Mouse (Mus musculus) ovary, postnatal 14 days (tissue): ENCODE measurements around the gene Cacng7.
"Not testable (repeated sequence)": the region's sequence is repeated elsewhere in the genome, so short reads cannot be mapped to it uniquely, and the experiment has no call there.

Experiments used
- DNase-seq: peaks from one replicate; pipeline ENCODE4 v3.0.0; 2022; ENCODE audit warnings: low spot score

Gene Cacng7

DNA sequence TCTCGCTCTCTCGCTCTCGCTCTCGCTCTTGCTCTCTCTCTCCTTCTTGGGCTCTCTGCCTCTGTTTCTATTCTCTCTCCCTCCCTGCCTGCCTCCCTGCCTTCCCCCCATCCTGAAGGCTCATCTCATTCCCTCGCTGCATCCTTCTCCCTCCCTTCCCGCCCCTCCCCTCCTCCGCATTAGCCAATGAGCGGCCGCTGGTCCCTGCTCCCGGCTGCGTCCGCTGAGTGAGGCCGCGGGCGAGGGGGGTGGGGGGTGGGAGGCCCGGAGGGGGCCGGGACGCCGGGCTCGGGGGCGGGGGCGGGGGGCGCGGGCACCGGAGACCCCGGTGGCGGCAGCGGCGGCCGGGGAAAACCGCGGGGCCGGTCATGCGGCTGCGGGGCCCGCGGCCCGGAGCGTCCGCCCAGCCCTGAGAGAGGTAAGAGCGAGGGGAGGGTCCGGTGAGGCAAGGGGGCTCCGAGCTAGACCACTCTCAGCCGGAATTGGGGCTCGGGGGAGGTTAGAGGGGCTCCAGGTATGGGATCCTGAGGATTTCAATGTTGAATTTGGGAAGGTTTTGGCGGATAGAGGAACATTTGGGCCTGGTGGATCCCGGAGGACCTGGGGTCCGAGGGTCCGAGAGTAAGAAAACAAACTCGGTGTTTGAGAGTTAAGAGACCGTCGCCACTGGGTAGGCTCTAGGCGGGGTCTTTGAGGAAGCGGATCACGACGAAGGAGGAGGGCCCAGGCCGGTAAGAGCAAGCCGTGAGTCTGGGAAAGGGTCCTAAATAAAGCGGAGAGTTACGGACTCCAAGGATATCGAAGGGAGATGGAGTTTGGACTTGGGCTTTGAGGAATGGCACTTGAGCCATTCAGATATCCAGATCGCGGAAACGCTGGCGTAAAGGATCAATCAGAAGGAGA lies at the start of gene Cacng7:
Gene Cacng7, plus strand, starts transcription at position 337 of the 903 bp plus-strand sequence.
- no peak for DNase-seq

DNA sequence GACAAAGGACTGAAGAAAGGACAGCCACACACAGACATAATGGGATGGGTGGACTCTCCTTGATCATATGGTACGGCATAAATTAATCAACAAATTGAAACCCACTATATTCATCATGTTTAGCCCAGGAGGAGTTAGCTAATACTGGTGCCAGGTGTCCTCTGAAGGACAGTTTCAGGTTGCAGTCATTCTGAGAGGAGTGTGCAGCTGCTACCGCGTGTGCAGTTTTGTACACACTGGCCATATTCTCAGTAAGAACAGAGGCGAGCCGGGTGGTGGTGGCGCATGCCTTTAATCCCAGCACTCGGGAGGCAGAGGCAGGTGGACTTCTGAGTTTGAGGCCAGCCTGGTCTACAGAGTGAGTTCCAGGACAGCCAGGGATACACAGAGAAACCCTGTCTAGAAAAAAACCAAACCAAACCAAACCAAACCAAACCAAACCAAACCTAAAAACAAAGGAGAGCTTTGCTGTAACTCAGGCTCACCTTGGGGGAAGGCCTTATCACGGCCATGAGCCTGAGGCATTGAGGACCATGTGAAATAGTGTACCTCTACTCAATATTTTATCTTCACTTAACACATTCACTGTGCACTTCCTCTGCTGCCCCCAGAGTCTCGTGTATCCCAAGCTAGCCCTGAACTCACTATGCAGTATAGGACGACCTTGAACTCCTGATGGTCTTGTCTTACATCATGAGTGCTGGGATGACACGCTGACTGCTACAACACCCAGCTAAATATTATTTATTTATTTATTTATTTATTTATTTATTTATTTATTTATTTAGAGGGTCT lies 49.5 kb upstream of the Cacng7 start:
- no peak for DNase-seq

DNA sequence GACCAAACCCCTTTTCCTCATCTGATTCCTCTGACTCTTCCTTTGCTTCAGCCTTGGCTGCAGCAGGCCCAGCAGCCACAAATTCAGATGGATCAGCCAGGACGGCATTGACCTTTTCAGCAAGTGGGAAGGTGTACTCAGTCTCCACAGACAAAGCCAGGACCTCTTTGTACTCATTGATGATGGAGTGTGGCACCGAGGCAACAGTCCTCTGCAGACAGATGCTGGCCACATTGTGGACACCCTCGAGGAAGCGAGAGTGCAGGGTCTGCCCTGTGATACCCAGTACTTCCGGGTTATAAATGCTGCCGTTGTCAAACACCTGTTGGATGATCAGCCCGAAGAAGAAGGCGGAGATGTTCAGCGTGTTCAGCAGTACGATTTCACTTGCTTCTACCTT lies 48.2 kb upstream of the Cacng7 start:
- no peak for DNase-seq

DNA sequence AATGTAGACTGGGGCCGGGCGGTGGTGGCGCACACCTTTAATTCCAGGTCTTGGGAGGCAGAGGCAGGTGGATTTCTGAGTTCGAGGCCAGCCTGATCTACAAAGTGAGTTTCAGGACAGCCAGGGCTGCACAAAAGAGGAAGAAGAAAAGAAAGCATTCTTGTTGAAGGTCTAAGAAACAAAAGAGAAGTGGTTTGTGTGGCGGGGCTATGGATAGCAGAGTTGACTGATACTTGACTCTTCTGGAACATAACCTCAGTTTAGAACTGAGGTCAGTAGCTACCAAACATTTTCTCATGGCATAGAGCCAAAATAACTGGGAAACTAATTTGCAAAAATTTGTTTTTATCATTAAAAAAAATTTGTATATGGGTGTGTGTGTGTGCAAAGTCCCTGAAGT lies 46.7 kb upstream of the Cacng7 start:
- DNase-seq: no peak

DNA sequence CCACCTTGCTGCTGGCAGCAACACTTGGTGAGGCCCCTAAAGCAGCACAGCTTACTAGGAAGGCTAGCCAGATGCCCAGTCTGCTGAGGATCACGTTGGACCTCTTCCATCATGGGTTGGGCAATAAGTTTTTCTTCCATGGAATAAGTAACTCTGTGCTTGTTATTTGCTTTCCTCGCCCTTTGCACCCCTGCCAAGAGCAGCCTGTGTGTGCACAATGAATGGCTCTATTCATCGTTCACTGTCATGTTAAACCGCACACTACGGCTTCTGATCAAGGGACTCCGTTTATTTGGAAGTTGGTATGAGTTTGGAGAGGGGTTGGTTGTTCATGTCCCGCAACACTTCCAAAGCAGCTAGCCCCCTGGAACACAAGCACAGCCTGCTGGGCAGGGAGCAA lies 45.6 kb upstream of the Cacng7 start:
- DNase-seq: no peak

DNA sequence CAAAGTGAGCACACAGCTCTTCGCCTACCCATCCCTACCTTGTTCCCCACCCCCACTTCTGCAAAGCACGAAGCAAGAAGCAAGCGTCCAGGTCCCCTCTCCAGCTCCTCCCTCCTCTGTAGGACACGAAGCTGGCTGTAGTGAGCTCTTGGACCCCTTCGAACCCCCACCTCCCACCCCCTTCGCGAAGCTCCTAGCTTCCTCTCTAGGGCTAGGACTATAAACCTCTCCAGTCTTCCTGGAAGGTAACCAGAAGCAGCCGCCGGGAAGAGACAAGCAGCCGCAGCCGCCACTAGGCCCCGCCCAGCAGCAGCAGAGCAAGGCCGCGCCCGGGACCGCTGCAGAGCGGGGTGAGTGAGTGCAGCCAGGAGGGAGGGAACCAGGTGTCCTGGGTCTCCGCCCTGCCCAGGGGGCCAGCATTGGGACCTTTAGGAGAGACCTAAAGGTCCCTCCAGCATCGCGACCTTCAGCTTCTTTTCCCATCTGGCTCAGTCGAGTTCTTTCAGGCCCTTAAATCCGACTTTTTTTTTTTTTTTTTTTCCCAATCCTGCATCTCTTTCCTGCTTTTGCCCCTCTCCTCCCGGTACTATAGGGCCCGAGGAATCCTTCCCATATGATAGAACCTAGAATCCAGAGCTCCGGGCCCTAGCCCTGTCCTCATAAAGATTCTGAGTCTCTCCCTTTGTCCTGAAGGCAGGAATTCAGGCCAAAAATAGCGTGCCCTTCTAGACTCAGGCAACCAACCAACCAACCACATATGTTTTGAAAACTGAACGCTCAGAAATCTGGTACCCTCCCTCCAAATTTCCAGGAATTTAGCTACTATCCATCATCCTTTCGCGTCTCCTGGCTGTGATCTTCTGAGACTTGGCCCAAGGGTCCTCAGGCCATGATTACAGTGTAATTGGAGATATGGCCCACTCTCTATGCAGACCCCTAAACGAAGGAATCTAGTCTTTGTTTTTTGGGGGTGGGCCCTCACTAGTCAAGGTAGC lies 43.5 kb upstream of the Cacng7 start, which contains the start of the genes Myadm and Prkcg:
Gene Myadm, plus strand, starts transcription at position 105 of the 995 bp plus-strand sequence.
Gene Prkcg, plus strand, starts transcription at position 204 of the 995 bp plus-strand sequence.
- DNase-seq: peak; percentile 66

DNA sequence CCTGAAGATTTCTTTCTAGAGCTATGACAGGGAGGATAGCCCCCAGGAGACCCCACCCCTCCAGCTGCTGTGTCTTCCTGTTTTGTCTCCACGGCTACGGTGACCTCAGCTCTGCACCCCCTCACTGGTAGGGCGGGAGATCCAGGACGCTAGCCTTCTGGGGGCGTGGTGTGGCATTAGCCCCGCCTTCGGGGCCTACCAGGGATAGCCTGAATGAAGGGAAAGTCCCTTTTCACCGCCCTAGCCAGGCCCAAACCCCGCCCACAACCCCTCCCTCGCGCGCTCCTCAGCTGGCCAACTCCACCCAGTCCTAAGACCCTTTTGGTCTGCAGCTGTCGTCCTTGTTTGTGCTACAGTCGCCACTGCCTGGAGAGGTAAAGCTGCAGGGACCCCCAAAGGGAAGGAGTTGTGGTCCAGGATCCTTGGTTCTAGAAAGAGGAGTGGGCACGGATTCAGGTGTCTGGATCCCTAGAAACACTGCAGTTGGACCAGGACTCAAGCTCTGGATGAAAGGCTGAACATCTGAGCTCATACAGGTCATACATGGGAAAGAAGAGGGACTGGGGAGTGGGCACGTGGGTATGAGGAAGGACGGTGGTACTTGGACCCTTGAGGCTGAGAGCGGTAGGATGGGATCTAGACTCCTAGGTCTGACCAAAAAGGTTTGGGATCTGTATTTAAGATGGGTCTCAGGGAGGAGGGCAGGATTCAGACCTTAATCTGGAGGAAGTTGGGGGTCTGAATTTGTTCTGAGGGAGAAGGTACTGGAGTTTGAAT lies 42.3 kb upstream of the Cacng7 start:
- DNase-seq: peak; percentile 92

DNA sequence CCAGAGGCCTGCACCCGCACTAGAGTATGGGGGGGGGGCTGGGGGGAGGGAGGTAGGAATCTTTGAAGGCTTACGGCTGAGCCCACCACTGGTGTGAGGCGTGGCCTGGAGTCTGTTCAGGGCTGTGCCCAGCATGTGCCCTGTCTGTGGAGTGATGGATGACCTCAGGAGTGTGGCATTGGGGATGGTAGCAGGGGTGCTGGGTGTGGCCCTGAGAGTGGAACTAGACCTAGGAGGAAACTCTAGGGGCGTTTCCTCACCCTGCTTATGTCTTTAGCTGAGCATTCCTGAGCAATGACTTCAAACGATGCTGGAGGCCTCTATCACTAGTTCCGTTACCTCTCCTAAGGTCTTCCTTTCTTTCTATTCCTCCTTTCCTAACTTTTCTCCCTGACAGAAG lies 41.6 kb upstream of the Cacng7 start:
- no peak for DNase-seq

DNA sequence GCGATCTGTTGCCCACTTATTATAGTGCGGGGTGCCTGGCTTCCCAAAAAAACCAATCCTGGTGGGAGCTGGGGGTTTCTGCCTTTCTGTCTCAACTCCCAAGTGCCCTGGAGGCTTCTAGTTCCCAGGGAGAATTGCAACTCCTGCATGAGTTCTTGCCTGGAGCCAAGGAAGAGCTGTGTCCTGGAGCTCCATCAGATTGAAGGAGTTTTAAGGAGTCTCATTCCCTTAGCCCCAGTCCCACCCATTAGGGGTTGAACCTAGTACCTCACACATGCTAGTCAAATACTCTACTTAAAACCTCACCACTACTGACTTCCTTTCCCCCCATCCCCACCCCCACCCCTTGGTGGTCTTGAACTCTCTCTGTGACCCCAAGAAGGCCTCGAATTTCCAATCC lies 41.0 kb upstream of the Cacng7 start:
- no peak for DNase-seq

DNA sequence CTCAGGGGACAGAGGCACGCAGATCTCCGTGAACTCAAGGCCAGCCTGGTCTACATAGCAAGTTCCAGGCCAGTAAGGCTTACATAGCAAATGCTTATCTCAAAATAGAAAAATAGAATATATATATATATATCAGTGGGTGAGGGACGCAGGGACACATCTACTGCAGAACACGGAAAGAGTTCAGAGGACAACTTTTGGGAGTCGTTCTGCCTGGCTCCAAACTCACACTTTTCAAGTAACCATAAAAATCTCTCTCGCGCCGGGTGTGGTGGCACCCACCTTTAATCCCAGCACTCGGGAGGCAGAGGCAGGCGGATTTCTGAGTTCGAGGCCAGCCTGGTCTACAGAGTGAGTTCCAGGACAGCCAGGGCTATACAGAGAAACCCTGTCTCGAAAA lies 40.5 kb upstream of the Cacng7 start:
- DNase-seq: not testable (repeated sequence)

DNA sequence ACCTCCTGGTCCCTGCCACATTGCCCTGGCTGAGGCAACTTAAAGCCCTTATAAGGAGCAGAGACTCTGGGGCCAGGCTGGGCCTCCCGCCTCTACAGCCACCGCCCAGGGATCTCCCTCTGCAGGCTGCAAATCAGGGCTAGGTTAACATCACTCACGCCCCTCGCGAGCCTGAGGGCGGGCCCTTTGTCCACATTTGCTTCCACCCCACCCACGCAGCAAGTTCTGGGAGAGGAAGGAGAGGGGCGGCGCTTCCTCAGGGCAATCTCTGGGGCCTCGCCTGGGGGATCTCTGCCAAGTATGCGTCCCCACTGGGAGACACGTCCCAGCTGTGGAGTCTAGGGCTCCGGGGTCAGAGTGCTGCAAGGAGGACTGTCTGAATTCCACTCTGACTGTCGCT lies 40.0 kb upstream of the Cacng7 start:
- peak; percentile 86 for DNase-seq

DNA sequence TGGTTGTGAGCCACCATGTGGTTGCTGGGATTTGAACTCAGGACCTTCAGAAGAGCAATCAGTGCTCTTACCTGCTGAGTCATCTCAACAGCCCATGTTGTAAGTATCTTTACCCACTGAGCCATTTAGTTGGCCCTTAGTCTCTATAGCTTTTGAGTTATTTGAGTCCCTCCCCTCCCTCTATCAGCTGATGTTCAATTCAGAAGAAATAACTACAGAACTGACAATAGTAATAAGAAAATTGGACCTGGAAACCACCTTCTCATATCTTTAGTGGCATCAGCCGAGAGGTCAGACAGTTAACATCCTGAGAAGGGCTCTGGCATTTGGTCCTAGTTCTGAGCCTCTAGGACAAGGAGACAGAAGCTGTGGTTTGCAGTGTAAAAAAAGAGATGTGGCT lies 38.0 kb upstream of the Cacng7 start:
- no peak for DNase-seq

DNA sequence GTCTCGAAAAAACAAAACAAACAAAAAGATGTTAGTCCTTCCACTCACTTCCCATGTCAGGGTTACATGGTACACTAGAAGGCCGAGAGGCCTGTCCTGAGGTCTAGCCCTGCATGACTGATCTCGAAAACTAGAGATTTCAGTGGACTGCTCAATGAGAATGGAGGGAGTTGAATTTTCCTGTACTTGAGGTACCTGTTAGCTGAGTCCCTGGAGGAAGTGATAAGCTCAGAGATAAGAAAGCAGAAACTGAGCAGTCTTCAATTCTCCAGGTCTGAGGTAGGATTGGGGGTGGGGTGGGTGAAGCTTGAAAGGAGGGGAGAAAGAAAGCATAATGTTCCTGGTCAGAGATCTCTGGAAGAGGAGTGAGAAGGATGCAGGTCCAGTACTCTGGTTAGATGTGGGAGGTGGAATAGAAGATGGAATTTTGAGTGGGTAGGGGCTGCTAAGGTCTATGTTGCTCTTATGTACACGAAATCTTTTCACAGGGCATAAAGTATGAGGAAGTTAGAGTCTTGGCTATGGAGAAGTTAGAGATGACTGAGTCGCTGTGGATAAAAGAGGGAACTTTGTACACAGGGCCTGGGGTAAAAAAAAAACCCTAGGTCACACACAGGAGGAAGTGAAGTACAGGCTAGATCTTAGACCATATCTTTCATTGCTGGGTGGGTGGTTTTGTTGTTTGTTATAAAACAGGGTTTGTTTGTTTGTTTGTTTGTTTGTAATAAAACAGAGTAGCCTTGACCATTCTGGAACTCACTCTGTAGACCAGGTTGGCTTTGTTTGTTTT lies 37.2 kb upstream of the Cacng7 start:
- DNase-seq: no peak

DNA sequence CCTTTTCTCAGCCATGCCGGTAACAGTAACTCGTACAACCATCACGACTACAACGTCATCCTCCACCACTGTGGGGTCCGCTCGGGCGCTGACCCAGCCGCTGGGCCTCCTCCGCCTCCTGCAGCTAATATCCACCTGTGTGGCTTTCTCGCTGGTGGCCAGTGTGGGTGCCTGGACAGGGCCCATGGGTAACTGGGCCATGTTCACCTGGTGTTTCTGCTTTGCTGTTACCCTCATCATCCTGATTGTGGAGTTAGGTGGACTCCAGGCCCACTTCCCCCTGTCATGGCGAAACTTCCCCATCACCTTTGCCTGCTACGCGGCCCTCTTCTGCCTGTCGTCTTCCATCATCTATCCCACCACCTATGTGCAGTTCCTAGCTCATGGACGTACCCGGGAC lies 36.0 kb upstream of the Cacng7 start:
- no peak for DNase-seq

DNA sequence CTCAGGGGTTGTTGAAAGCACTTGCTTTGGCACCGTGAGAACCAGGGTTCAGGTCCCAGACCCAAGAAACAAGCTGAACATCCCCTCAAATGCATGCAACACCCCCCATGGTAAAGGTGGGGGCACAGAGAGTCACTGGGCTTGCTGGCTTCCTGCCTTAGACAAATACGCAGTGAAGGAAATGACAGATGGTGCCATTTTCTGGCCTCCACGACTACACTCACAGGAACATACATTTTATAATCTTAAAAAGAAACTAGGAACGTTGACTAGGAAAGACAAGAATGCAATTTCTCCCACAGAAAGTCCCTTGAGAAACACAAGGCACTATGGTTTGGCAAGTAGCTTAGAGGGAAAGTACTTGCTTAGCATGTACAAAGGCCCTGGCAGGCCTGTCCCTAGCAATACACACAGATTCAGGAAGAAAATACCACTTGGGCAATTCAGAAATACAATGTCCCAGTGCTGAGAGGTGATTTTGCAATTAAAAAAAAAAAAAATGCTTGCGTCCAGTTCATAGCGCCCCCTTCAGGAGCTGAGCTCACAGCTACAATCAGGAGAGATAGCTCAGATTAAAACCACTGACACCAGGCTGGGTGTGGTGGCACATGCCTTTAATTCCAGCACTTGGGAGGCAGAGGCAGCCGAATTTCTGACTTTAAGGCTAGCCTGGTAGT lies 32.7 kb upstream of the Cacng7 start:
- no peak for DNase-seq

DNA sequence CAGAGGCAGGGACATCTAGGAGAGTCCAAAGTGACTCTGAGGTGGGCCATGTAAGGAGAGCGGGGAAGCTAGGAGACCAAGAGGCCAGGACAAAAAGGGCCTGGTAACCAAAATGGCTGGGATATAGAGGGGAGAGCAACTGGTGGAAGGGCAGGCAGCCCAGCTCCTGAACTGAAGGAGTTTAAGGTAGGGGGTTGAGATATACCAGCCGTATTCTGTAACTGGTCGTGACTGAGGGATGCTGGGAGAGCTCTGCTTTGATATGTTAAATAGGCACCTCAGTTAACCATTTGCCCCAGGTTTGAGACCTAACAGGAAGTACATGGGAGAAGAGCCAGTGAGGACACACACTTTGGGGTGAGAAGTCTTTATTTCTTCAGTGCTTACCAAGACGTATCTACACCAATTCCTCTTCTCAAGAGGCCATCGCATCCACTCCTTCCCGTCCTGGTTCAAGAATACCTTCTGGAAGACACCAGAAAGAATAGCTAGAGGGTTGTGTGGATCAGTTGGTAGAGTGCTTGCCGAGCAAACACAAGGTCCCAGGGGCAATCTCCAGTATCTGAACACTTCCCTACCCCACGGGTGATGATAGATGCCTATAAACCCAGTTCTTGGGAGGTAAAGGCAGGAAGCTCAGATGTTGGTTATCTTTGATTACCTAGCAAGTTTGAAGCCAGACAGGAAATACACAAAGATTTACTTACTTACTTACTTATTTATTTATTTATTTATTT lies 31.7 kb upstream of the Cacng7 start:
- DNase-seq: no peak

DNA sequence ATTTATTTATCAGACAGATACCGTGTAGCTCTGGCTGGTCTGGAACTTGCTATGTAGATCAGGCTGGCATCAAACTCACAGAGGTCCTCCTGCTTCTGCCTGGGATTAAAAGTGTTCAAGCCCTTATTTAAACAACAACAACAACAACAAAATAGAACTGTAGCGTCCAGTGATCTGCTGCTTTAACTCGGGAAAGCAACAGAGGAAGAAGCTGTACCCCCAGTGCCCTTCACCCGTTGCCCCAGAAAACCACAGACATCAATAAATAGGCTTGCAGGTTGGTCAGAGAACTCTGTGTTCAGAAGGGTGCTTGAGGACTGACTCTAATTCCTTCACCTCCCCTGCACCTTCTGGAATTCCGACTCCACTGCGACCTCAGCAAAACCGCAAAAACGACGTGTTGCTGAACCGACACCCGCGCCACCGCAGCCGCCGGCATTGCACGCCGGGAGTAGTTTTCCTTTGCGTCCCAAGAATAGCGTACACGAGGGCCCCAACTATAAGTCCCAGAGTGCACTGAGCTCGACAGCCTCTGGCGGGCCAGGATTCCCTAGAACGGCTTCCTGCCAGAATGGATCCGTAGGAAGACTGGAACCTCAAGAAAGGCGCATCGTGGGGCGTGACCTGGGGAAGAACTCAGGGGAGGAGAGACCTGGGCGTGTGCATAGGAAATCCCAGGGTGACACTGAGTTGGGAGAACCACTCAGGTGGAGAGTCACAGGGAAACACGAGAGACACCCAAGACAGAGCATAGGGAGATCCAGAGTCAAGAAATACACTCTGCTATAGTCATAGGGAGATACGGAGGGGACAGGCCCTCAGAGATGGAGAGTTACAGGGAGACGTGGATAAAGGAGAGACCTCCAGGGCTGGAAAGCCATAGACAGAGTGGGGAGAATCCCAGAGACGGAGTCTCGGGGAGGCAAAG lies 30.9 kb upstream of the Cacng7 start:
- DNase-seq: no peak
